Mouse (Mus musculus): ENCODE measurements around the gene Adamtsl1.

DNA sequence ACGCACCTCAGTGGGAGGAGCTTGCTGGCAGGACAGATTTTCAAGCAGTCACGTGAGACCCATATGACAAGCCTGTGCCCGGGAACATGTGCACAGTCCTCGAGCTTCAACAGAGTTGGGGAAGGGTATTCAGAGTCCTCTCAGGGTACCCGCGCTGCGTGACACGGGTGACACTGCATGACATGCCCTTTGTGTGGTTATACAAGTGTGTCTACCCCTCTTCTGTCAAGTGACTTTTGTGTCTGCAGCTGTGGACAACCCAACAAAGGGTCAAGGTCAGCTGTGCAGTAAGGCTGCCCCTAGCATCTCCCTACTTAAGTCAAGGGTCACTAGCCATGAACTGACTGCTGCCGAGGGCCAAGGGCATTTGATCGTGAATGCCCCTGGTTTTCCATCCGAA, 912.6 kb downstream of the Adamtsl1 start:
- TF ChIP-seq CTCF (IDR thresholded peaks at IDR 0.05), result no peak
- no peak for TF ChIP-seq EP300 (IDR thresholded peaks at IDR 0.05)
